ENCODE assay signal across 30 mouse cellular contexts in genomic region chr3:96581141-96581540, GRCm38 (mm10). TPM values are rescaled to one million over a fixed set of nuclear protein-coding genes. Genes with fewer than 3 reads are reported as not detected.
A peak's percentile ranks its signal among the peaks of the same experiment; 100 is the strongest.
DNase-seq lines count a peak whose midpoint lies in the region; ATAC-seq and TF ChIP-seq lines count a peak whose summit lies in the region.
"Had no signal": no experiment of that assay in that cellular context is flagged by ENCODE, and none has a peak within 500 bp of the region (broad histone marks: within the 10 kb centered on the region; RNA-seq: fewer than 3 reads in every experiment).

No protein-coding gene starts in this region.

- H3K27me3 ChIP-seq in heart, adult 2 months (ENCODE audit: control insufficient read depth, insufficient read depth, low read length): no peaks in the 10 kb centered on the region
- 0 out of 2 replicates have a peak, but pooled peaks cover 2% of the 10 kb centered on the region for H3K27me3 ChIP-seq in hindbrain, embryonic 14.5 days (ENCODE audit: control insufficient read depth, insufficient read depth, low read length)
- H3K27me3 ChIP-seq in hindbrain, embryonic 11.5 days (ENCODE audit: control insufficient read depth, insufficient read depth, low read length): no peaks in the 10 kb centered on the region
- H3K27me3 ChIP-seq in embryonic facial prominence, embryonic 13.5 days: no peaks in the 10 kb centered on the region; the same call in 1 of the 2 replicates
- H3K27me3 ChIP-seq: hindbrain, embryonic 15.5 days; limb, embryonic 13.5 days; liver, embryonic 12.5 days; lung, embryonic 15.5 days had no signal

- no peak for TF ChIP-seq POLR2A in heart, adult 2 months (IDR thresholded peaks at IDR 0.05; ENCODE audit: insufficient read depth, low read depth, low read length)

- peak; percentile 93 for DNase-seq in heart, adult 11 months
- DNase-seq in heart, adult 2 months: no peak
- no peak for DNase-seq in hindbrain, embryonic 14.5 days (ENCODE audit: low spot score)
- DNase-seq in hindbrain, embryonic 11.5 days (ENCODE audit: low spot score): no peak
- DNase-seq in lung, postnatal 10 days: peak; percentile 2
- no peak for DNase-seq in lung, postnatal 14 days
- DNase-seq: adrenal gland, adult 2 months; cerebellum, adult 11 months; cerebellum, adult 9-11 months; heart, postnatal 10 days; kidney, postnatal 36 days; layer of hippocampus, postnatal 36 days; right cerebral cortex, postnatal 14 days; thymus, postnatal 25 days had no signal

- no peak overlapping the region for H3K4me3 ChIP-seq in heart, adult 2 months
- no peak overlapping the region for H3K4me3 ChIP-seq in hindbrain, embryonic 14.5 days (replicated peaks; ENCODE audit: low read length)
- H3K4me3 ChIP-seq in hindbrain, embryonic 11.5 days (ENCODE audit: low read depth, low read length): no peak overlapping the region
- H3K4me3 ChIP-seq in embryonic facial prominence, embryonic 13.5 days: no peak overlapping the region
- H3K4me3 ChIP-seq: lung, embryonic 15.5 days; neural tube, embryonic 12.5 days had no signal

- H3K79me2 ChIP-seq in heart, adult 2 months (replicated peaks; ENCODE audit: control insufficient read depth, insufficient read depth, low read length): no peaks in the 10 kb centered on the region

- no peak for ATAC-seq in hindbrain, embryonic 14.5 days (ENCODE audit: low FRiP score)
- ATAC-seq in hindbrain, embryonic 11.5 days (ENCODE audit: low FRiP score): no peak
- no peak for ATAC-seq in embryonic facial prominence, embryonic 13.5 days (ENCODE audit: insufficient number of reproducible peaks, insufficient read depth, low FRiP score, low TSS enrichment, low read depth)
- ATAC-seq in CD4-positive, CD25-positive, alpha-beta regulatory T cell, adult 4 months: no peak
- ATAC-seq: liver, embryonic 12.5 days had no signal

- intact Hi-C loops in heart, adult 2 months (cut with DNase I): no loop called here

- 79% methylated on average over 6 of the region's 6 CpGs for WGBS in heart, adult 2 months
- WGBS in hindbrain, embryonic 14.5 days: 53% methylated on average over 6 of the region's 6 CpGs
- WGBS in hindbrain, embryonic 11.5 days: 43% methylated on average over 6 of the region's 6 CpGs
- 45% methylated on average over 6 of the region's 6 CpGs for WGBS in embryonic facial prominence, embryonic 13.5 days

- 0 out of 2 replicates have a peak overlapping the region, but pooled peaks have one; percentile 55 for H3K4me2 ChIP-seq in hindbrain, embryonic 14.5 days (replicated peaks)
- no peak overlapping the region for H3K4me2 ChIP-seq in hindbrain, embryonic 11.5 days (replicated peaks; ENCODE audit: low read depth, low read length)
- H3K4me2 ChIP-seq in embryonic facial prominence, embryonic 13.5 days: peak overlapping the region; percentile 64; the same call in 1 of the 2 replicates

- H3K4me1 ChIP-seq in heart, adult 2 months (ENCODE audit: control insufficient read depth, insufficient read depth, low read length): peaks cover 19% of the 10 kb centered on the region
- H3K4me1 ChIP-seq in hindbrain, embryonic 14.5 days (replicated peaks; ENCODE audit: control insufficient read depth, insufficient read depth, low read length): peaks cover 14% of the 10 kb centered on the region; the same call in 1 of the 2 replicates
- peaks cover 3% of the 10 kb centered on the region for H3K4me1 ChIP-seq in hindbrain, embryonic 11.5 days (replicated peaks; ENCODE audit: control insufficient read depth, insufficient read depth, low read length)
- peaks cover 28% of the 10 kb centered on the region for H3K4me1 ChIP-seq in embryonic facial prominence, embryonic 13.5 days

- no peaks in the 10 kb centered on the region; the same call in none of the 2 replicates for H3K36me3 ChIP-seq in heart, adult 2 months (ENCODE audit: control insufficient read depth, insufficient read depth, low read length)
- 0 out of 2 replicates have a peak, but pooled peaks cover 4% of the 10 kb centered on the region for H3K36me3 ChIP-seq in hindbrain, embryonic 14.5 days (replicated peaks; ENCODE audit: control insufficient read depth, insufficient read depth)
- no peaks in the 10 kb centered on the region for H3K36me3 ChIP-seq in hindbrain, embryonic 11.5 days (ENCODE audit: control insufficient read depth, insufficient read depth, low read length)
- H3K36me3 ChIP-seq in embryonic facial prominence, embryonic 13.5 days: peaks cover 9% of the 10 kb centered on the region; the same call in 1 of the 2 replicates
- H3K36me3 ChIP-seq: hindbrain, embryonic 15.5 days; liver, embryonic 12.5 days; lung, embryonic 15.5 days; neural tube, embryonic 12.5 days had no signal

- no peak overlapping the region for H3K9ac ChIP-seq in heart, adult 2 months (ENCODE audit: low read depth, low read length)
- peak overlapping the region; percentile 58; the same call in 1 of the 2 replicates for H3K9ac ChIP-seq in hindbrain, embryonic 14.5 days
- no peak overlapping the region for H3K9ac ChIP-seq in hindbrain, embryonic 11.5 days (ENCODE audit: low read depth, low read length)
- no peak overlapping the region for H3K9ac ChIP-seq in embryonic facial prominence, embryonic 13.5 days
- H3K9ac ChIP-seq: liver, embryonic 12.5 days; lung, embryonic 15.5 days had no signal

- TF ChIP-seq EP300 in heart, adult 2 months (IDR thresholded peaks at IDR 0.05; ENCODE audit: insufficient read depth, low read depth, low read length): no peak

- TF ChIP-seq CTCF in heart, adult 2 months (IDR thresholded peaks at IDR 0.05): no peak

- H3K9me3 ChIP-seq in hindbrain, embryonic 14.5 days (ENCODE audit: control insufficient read depth, low read length): no peaks in the 10 kb centered on the region
- H3K9me3 ChIP-seq in hindbrain, embryonic 11.5 days (ENCODE audit: control insufficient read depth, low read length): no peaks in the 10 kb centered on the region
- H3K9me3 ChIP-seq in embryonic facial prominence, embryonic 13.5 days: no peaks in the 10 kb centered on the region
- H3K9me3 ChIP-seq: hindbrain, embryonic 15.5 days; limb, embryonic 13.5 days; liver, embryonic 12.5 days; lung, embryonic 15.5 days; neural tube, embryonic 12.5 days had no signal

- no peak overlapping the region for H3K27ac ChIP-seq in heart, adult 2 months
- H3K27ac ChIP-seq in hindbrain, embryonic 14.5 days: no peak overlapping the region
- H3K27ac ChIP-seq in hindbrain, embryonic 11.5 days (ENCODE audit: low read depth, low read length): no peak overlapping the region
- H3K27ac ChIP-seq in embryonic facial prominence, embryonic 13.5 days: no peak overlapping the region
- H3K27ac ChIP-seq: limb, embryonic 13.5 days; liver, embryonic 12.5 days; lung, embryonic 15.5 days; neural tube, embryonic 12.5 days had no signal

RNA-seq across cellular contexts. Expression of gene Gm16253, which starts 4.4 kb away (rescaled TPM):
- total RNA-seq in heart, adult 2 months (2021): 1 to 10 TPM; 1.8 to 2.8 TPM
- not detected in 2 replicates for polyA plus RNA-seq in heart, adult 2 months (2012; rRNA removed)
- 0.39 TPM in 1 of 2 replicates, not detected in the other for polyA plus RNA-seq in hindbrain, embryonic 14.5 days (2014; fragmentation: Nextera tagmentation; extraction: Ambion mirVana)
- 0.46 and 0.70 TPM in 2 replicates for polyA plus RNA-seq in hindbrain, embryonic 11.5 days (2014; fragmentation: Nextera tagmentation; extraction: Ambion mirVana)
- polyA plus RNA-seq in embryonic facial prominence, embryonic 13.5 days (2015; fragmentation: Nextera tagmentation; extraction: Ambion mirVana): 1.3 and 1.5 TPM in 2 replicates
- polyA plus RNA-seq in CD4-positive, CD25-positive, alpha-beta regulatory T cell, adult 4 months (2017; shearing (Covaris generic)): 1 to 10 TPM; 1.5 to 2.0 TPM
- total RNA-seq: adrenal gland, adult 2 months; adrenal gland, postnatal 4 days; common myeloid progenitor, adult 5-6 weeks; layer of hippocampus, adult 8-10 months; layer of hippocampus, postnatal 36 days; left cerebral cortex, postnatal 25 days; MEL had no signal
- polyA plus RNA-seq: adrenal gland, adult 2 months; erythroblast, embryonic 14.5 days; forebrain, embryonic 14.5 days; gonadal fat pad, adult 2 months; testis, adult 2 months had no signal

RNA-seq across cellular contexts. Expression of gene Polr3gl, which starts 12.8 kb away (rescaled TPM):
- total RNA-seq in heart, adult 2 months (2021): 10 to 100 TPM; 24.3 to 35.0 TPM
- 20.1 and 21.9 TPM in 2 replicates for polyA plus RNA-seq in heart, adult 2 months (2012; rRNA removed)
- 11.0 and 18.5 TPM in 2 replicates for polyA plus RNA-seq in hindbrain, embryonic 14.5 days (2014; fragmentation: Nextera tagmentation; extraction: Ambion mirVana)
- polyA plus RNA-seq in hindbrain, embryonic 11.5 days (2014; fragmentation: Nextera tagmentation; extraction: Ambion mirVana): 15.4 and 16.6 TPM in 2 replicates
- polyA plus RNA-seq in embryonic facial prominence, embryonic 13.5 days (2015; fragmentation: Nextera tagmentation; extraction: Ambion mirVana): 53.7 and 56.7 TPM in 2 replicates
- 10 to 100 TPM; 40.6 to 51.4 TPM for polyA plus RNA-seq in CD4-positive, CD25-positive, alpha-beta regulatory T cell, adult 4 months (2017; shearing (Covaris generic))

RNA-seq across cellular contexts. Expression of gene Ankrd34a, which starts 15.3 kb away (rescaled TPM):
- 1 to 10 TPM; 1.3 to 2.4 TPM for total RNA-seq in heart, adult 2 months (2021)
- polyA plus RNA-seq in heart, adult 2 months (2012; rRNA removed): 2.1 and 3.1 TPM in 2 replicates
- 17.5 and 22.3 TPM in 2 replicates for polyA plus RNA-seq in hindbrain, embryonic 14.5 days (2014; fragmentation: Nextera tagmentation; extraction: Ambion mirVana)
- polyA plus RNA-seq in hindbrain, embryonic 11.5 days (2014; fragmentation: Nextera tagmentation; extraction: Ambion mirVana): 2.0 and 2.4 TPM in 2 replicates
- 3.1 and 3.2 TPM in 2 replicates for polyA plus RNA-seq in embryonic facial prominence, embryonic 13.5 days (2015; fragmentation: Nextera tagmentation; extraction: Ambion mirVana)
- polyA plus RNA-seq in CD4-positive, CD25-positive, alpha-beta regulatory T cell, adult 4 months (2017; shearing (Covaris generic)): not detected
- total RNA-seq: common myeloid progenitor, adult 5-6 weeks had no signal
- polyA plus RNA-seq: erythroblast, embryonic 14.5 days had no signal

RNA-seq across cellular contexts. Expression of gene Lix1l, which starts 19.8 kb away (rescaled TPM):
- 10 to 100 TPM; 24.7 to 25.3 TPM for total RNA-seq in heart, adult 2 months (2021)
- polyA plus RNA-seq in heart, adult 2 months (2012; rRNA removed): 25.2 and 39.9 TPM in 2 replicates
- polyA plus RNA-seq in hindbrain, embryonic 14.5 days (2014; fragmentation: Nextera tagmentation; extraction: Ambion mirVana): 6.1 and 6.4 TPM in 2 replicates
- 7.1 and 7.8 TPM in 2 replicates for polyA plus RNA-seq in hindbrain, embryonic 11.5 days (2014; fragmentation: Nextera tagmentation; extraction: Ambion mirVana)
- 8.8 and 9.3 TPM in 2 replicates for polyA plus RNA-seq in embryonic facial prominence, embryonic 13.5 days (2015; fragmentation: Nextera tagmentation; extraction: Ambion mirVana)
- polyA plus RNA-seq in CD4-positive, CD25-positive, alpha-beta regulatory T cell, adult 4 months (2017; shearing (Covaris generic)): under 1 TPM; 0.41 to 0.77 TPM

RNA-seq across cellular contexts. Expression of gene Txnip, which starts 23.4 kb away (rescaled TPM):
- 100 to 1,000 TPM; 276 to 338 TPM for total RNA-seq in heart, adult 2 months (2021)
- polyA plus RNA-seq in heart, adult 2 months (2012; rRNA removed): 515 and 744 TPM in 2 replicates
- 53.2 and 71.4 TPM in 2 replicates for polyA plus RNA-seq in hindbrain, embryonic 14.5 days (2014; fragmentation: Nextera tagmentation; extraction: Ambion mirVana)
- 48.9 and 53.4 TPM in 2 replicates for polyA plus RNA-seq in hindbrain, embryonic 11.5 days (2014; fragmentation: Nextera tagmentation; extraction: Ambion mirVana)
- 113 and 137 TPM in 2 replicates for polyA plus RNA-seq in embryonic facial prominence, embryonic 13.5 days (2015; fragmentation: Nextera tagmentation; extraction: Ambion mirVana)
- 100 to 1,000 TPM; 376 to 396 TPM for polyA plus RNA-seq in CD4-positive, CD25-positive, alpha-beta regulatory T cell, adult 4 months (2017; shearing (Covaris generic))

Comparison
In these comparisons a context has a peak if more than half of its experiments do, and no peak if none do; other contexts are left out.
1. DNase-seq: peak in heart, adult 11 months (single experiment) and lung, postnatal 10 days (single experiment); none in heart, adult 2 months (0 of 2), hindbrain, embryonic 14.5 days (single experiment), hindbrain, embryonic 11.5 days (single experiment) and lung, postnatal 14 days (single experiment).